Mouse (Mus musculus): ENCODE measurements at regions not wholly inside any gene's neighbourhood (a gene's known extent, or its start where the extent isn't known, plus 50 kb on each side); places are given as distances from the start of the nearest gene placed in this dataset.

- DNase-seq (ENCODE audit: low read depth): no peak
These were observed 153.2 kb downstream of the Qrsl1 start for GRCm38 (mm10) chr10:43748300-43748699.

- DNase-seq (ENCODE audit: low read depth): no peak
These were observed 151.9 kb downstream of the Qrsl1 start for GRCm38 (mm10) chr10:43749496-43750110.

GRCm38 (mm10) chr10:43750401-43750800, 151.1 kb downstream of the Qrsl1 start:
- no peak for DNase-seq (ENCODE audit: low read depth)

GRCm38 (mm10) chr10:43750854-43751253, 150.7 kb downstream of the Qrsl1 start:
- no peak for DNase-seq (ENCODE audit: low read depth)

DNA sequence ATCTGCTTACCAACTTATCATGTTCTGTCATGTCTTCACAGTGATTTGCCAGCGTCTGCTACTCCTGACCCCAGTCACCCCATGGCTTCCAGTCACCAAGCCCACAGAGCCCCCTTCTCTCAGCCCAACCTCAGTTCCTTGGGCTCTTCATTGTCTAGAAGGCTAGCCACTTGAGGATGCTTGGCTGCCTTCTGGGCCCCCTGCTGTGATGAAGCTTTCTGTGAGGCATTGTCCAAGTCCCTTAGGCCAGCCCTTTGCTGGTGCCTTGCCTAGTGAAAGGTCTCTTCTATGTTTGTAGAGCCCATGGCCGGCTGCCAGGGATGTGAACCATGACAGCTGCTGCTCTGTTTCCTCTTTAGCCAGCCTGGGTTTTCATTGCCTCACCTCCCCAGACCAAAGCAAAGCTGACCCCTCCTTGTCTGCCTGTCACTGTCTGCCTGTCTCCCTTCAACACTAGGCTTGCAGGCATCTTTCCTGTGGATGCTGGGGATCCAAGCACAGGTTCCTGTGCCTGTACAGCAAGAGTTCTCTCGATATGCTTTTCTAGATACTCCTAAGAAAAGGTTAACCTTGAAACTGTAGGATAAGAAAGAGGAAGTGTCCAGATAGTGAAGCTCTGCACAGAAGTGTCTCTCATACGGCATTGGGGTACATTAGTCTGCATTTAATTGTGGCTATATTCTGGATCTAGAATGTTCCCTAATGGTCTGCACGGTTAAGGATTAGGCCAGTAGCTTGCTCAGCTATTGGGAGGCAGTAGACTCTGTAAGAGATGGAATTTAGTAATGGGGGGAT, 149.5 kb downstream of the Qrsl1 start:
- DNase-seq (ENCODE audit: low read depth): peak; percentile 31

DNA sequence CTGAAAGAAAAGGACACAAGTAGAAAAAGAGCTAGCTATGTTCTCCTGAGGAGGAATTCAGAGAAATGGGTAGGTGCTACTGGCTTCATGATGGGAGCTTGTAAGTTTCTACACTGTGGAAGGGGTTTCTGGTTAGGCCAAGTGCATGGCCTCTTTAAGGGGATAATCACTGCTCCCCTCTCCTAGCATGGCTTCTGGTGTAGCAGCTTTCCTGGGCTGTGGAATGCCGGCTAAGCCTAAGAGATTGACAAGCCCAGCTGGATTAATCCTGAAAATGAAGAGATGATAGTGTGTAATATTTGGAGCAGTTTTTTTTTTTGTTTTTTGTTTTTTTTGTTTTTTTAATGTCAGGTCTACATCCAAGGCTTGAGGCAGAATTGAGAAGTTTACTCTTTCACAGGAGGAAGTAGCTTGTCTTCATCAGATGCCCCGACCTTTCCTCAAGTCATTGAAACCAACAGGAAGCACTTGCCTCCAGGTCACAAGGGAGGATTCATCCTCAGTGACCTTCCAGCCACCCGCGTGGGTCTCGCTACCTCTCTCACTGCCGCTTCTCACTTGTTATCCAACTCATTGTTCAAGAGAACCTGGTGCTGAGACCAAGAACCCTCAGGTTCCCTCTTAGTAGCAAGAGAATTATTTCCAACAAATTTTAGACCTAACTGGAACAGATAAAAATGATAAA, 144.5 kb downstream of the Qrsl1 start:
- no peak for DNase-seq (ENCODE audit: low read depth)

DNA sequence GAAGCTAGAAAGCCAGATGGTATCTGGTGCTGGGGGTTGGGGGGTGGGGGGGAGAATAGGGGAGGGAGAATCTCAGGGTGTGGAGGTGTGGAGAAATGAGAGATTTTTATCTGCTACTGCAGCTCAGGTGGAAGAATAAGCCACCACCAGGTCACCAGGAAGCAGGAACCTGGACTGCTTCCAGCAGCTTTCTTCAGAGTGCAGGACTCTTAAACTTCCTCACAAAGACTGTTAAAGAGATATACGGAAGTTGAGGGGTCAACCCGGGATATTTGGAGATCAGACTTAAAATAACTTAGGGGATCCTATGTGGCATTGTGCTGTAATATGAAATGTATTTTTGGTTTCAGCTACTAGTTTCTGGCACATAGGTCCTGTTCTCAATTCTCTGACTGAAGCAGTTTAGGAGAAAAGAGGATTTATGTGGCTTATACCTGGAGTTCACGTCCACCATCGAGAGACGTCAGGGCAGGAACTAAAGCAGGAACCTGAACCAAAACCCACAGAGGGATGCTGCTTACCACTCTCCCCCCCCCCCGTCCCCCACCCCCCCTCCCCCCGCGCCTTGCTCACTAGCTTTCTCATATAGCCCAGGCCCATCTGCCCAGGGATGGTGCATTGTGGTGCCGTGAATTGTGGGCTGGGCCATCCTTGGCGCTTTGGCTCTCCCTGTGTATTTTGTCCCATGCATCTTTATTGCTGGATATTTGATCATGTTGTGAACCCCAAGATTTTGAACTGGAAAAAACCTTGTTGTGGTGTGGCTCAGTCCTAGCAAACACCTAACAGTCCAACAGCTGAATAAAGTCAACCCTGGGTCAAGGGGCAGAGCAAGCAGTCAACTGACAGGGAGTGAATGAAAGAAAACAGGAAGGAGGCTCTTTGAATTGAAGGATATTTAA, 143.2 kb downstream of the Qrsl1 start:
- no peak for DNase-seq (ENCODE audit: low read depth)

DNA sequence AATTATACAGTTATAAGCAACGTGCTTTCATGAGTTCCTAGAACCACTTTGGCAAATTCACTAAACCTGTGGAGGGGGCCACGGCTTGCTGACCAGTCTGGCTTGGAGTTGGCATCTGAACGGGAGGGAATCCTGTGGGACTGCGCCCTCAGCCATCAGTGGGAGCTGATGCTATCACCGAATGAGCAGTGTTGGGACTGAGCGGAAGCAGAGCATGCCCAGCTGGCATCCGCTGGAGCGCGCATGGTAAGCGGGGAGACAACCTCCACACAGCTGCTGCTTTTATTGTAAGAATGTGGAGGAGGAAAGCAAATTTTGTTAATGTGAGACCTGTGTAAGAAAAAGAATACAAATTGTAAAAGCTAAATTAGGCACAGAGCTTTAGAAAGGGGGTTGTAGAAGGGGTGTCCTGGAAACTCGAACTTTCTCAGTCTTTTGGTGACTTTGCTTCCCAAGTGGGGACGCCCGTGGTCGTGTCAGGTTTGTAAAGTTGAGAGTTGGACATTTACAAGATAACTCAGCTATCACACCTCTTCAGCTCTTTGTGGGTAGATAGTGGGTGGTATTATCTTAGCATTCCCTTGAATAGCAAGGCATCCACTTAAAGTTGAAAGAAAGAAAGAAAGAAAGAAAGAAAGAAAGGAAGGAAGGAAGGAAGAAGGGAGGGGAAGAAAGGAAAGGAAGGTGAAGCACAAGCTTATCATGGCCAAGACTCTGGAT, 142.2 kb downstream of the Qrsl1 start:
- no peak for DNase-seq (ENCODE audit: low read depth)

DNA sequence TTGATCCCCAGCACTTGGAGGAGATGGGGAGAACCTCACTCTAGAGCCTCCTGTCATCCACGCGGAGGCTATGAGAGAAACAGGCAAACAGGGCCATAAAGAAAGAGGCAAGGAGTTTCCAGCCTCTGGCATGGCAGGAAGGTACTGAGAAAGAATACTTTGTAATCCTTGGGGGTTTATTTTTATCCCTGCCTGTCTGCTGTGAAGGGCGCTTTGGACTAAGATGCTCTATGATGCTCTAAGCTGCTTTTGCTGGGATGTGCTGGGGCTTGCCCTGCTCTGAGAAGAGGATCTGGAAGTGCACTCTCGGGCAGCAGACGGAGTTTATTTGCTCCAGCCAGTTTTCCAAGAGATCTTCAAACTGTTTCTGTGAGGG, 141.7 kb downstream of the Qrsl1 start:
- DNase-seq (ENCODE audit: low read depth): no peak

DNA sequence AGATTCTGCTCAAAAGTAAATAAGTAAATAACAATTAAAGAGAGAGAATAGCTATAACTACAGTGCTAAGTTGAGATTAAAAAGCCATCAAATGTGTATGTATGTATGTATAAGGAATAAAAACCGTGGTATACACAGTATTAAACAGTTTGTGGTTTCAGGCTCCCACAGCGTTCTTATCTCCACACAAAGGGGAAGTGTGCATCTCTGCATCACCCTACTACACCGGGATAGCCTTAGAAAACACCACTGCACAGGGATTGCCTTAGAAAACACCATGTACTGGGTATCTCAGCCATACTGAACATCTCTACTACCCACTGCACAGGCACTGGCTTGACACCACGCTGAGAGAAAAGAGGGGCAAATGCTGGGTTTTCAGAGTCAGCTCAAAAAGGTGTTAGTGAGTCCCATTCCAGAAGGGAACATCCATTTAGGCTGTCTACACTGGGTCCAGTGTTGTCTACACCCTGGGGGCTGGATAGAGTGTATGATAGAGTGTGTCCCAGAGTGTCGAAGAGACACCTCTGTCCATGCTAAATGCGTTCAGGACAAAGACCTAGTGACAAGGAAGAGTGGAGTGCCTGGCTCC, 139.5 kb downstream of the Qrsl1 start:
- DNase-seq (ENCODE audit: low read depth): no peak

- no peak for DNase-seq (ENCODE audit: low read depth)
These were observed 137.0 kb downstream of the Qrsl1 start for GRCm38 (mm10) chr10:43764581-43764980.

DNA sequence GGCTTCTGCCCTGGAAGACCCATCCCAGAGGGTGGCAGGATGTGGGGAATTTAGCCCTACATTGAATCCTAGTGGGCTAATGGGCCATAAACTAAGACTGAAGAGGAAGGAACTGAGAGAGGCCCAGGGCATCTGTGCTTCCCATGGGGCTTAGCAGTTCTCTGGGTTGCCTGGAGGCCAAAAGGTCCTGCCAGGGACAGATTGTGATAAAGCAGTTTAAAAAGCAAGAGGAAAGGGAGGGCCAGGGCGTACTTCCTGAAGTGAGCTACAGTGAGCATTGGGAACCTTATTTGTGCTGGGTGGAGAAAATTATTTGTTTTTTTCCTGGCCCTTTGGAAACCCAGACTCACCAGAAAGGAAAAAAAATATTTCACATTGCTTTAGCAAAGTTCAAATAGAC, 136.3 kb downstream of the Qrsl1 start:
- no peak for DNase-seq (ENCODE audit: low read depth)

DNA sequence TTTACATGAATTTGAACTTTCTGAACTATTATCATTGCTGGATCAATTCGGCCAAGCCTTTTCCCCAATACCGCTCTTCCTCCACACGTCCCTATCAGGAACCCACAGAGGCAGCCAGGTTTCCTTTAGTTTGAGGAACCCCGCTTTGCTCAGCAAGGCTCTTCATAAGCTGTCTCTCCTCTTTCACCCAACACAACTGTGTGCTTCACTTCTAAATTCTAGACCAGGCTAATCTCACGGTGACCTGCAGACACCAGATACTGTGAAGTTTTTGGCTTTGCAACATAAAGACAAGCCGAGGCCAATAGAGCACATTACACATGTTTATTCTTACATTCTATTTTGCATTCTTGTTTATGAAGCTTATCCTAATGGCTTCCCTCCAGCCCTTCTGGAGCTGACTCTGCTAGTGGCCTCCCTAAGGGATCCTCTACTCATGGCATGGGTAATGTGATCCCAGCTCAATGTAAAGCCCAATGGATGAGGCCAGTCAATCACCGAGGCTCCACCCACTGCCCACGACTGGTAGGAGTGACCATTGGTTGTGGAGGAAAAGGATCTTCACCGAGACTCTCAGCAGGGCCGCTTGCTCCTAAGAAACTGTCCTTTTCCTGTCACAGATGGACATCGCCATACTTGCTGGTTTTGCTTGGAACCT, 135.6 kb downstream of the Qrsl1 start:
- peak; percentile 43 for DNase-seq (ENCODE audit: low read depth)

- DNase-seq (ENCODE audit: low read depth): no peak
These were observed 133.4 kb downstream of the Qrsl1 start for GRCm38 (mm10) chr10:43767961-43768726.

DNA sequence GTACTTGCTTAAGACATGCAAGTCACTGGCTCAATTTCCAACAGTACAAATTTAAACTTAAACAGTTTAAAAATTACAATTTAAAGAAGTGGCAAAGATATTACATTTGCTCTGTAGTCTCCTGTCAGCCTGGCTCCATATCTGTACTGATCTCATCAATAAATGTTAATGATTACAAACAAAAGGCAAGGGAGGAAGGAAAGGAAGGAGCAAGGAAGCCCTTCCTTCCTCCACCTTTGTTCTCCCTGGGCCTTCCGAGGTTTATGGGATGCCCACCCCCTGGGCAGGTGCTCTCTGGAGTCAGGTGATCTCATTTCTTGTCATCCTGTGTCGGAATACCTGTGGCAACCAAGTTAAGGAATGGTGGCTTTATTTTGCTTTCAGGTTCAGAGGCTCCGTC, 132.5 kb downstream of the Qrsl1 start:
- no peak for DNase-seq (ENCODE audit: low read depth)

- no peak for DNase-seq (ENCODE audit: low read depth)
These were observed 125.7 kb downstream of the Qrsl1 start for GRCm38 (mm10) chr10:43775807-43776206.

DNA sequence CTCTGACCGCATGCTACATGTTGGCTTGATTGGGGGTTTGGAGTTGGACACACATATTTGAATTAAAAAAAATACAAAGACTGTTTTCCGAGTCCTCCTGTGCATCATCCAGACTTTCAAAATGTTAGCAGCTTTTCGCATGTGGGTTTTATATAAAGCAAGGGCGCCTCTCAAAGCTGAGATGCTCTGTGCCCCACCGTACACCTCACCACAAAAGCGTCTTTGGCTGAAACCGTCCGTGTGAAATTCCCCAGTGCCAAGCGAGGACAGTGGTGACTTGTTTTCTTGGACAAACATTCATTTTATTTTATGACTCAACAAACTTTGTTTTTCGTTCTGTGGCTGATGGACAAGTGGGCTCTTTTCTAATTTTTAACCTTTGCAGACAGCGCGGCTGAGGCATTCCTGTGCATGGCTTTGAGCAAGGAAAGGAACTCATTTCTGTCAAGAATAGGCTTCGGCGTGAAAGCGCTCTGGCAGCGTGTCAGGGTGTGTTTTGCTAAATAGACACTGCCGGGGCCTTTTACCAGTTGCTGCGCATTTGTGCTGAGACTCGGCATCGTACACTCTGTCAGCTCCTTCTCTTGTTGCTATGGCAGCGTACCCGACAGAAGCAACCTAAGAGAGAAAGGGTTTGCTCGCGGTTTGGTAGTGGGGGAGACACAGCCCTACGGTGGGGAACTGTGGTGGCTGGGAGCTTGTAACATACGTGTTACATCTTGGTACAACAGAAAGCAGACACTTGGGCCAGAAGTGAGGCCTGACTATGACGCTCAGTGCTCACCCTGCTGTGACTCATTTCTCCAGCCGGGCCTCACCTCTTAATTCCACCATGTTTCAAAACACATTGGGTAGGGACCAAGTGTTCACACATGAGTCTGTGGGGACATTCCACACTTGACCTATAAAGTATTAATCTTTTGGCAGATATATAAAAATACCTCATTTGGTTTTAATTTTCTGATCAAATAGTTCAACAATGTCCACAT, 123.6 kb downstream of the Qrsl1 start:
- DNase-seq (ENCODE audit: low read depth): no peak

- no peak for DNase-seq (ENCODE audit: low read depth)
These were observed 121.0 kb downstream of the Qrsl1 start for GRCm38 (mm10) chr10:43780571-43780970.

DNA sequence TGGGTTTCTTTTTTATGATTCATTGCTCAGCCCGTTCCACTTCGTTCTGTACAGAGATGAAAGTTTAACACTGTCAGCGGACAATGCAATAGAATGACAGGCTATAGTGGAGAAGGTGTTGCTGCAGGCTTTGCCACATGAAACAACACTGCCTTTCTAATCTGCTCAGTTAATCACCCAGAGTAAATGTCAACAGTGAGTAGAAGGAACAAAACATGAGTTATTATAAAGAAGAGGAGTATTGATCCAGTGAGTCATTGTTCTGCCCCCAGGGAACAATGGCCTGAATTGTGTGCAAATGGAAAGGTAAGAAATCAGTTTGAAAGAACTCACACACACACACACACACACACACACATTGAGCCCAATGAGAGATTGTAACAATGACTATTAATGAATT, 118.2 kb downstream of the Qrsl1 start:
- DNase-seq (ENCODE audit: low read depth): no peak
